Mouse (Mus musculus) thymus, postnatal 36 days (tissue): ENCODE measurements around the gene Cyp4f17.
"Not testable (repeated sequence)": the region's sequence is repeated elsewhere in the genome, so short reads cannot be mapped to it uniquely, and the experiment has no call there.

Experiments
- DNase-seq, 2 experiments: peaks; one replicate each; pipeline ENCODE4 v3.0.0; 2022; ENCODE audit warnings: mixed read lengths in 2 of 2

Gene Cyp4f17

DNA sequence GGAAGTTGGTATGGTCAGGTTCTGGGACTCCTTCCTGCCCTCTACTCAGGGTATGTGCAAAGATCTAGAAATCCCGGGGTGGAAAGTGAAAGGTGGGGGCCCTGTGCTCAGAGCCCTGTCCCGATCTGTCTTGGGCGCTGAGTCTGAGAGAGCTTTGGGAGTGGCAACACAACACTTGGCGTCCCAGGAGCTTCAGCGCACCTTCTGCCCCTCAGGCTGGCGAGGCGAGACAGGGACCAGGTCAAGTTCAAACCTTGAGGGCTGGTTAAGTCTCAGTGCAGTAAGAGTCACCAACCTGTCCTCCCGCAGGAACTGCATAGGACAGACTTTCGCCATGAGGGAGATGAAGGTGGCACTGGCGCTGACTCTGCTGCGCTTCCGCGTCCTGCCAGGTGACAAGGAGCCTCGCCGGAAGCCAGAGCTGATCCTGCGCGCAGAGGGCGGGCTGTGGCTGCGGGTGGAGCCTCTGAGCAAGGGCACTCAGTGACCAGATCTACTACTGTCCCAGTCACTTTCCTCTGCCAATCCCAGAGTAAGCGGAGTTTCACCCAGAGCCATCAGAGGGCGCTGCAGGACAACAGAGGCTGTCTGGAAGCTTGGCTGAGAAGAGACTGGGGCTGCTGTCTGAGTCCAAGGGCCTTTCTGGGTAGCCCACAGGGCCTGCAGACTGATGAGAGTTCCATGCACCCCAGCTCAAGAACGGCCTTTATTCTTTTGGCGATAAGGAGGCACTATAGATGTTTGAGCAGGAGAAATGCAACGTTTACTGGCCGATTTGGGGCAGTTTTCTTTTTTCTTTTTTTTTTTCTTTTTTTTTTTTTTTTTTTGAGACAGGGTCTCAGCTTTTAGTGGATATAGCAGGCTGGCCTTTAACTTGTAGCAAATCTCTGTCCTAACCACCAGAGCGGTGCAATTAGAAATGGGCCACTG is 22.8 kb downstream of the Cyp4f17 start:
- peak; percentile 89 to 90 for DNase-seq

DNA sequence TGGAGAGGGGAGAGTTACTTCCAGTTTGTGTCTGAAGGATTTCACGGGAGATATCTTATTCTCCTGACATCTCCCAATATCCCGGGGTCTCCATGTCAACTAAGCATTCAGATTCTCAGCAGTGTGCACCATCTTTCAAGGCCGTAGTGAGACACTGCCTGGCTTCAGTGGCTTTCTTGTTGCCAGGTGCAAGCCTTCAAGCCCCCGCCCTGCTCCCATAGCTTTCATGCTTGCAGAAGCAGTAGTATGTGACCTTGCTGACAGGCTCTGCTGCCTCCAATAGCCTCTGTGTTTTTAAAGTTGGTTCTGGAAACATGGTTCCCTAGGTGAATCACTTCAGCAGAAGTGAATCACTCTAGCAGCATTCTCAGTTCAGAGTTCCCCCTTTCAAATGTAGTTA is 26.5 kb downstream of the Cyp4f17 start:
- DNase-seq: peak; percentile 57 to 78

DNA sequence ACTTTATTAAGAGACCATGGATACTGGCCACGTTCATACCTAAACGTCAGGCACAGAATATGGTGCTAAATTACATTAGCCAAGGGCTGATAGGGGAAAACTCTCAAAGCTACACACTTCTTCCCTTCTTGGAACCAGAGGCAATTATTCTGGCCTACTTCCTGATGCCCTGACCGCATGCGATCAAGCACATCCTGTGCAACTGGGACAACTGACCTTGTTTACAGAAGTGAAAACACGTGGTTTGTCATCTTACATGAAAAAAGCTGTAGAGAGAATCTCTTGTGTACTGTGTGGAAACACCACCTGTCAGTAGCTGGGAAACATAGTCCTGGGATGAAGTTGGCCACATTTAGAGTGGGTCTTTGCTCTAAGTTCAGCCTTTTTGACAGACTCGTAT is 28.2 kb downstream of the Cyp4f17 start:
- peak in 1 of 2 experiments; percentile 14 for DNase-seq

DNA sequence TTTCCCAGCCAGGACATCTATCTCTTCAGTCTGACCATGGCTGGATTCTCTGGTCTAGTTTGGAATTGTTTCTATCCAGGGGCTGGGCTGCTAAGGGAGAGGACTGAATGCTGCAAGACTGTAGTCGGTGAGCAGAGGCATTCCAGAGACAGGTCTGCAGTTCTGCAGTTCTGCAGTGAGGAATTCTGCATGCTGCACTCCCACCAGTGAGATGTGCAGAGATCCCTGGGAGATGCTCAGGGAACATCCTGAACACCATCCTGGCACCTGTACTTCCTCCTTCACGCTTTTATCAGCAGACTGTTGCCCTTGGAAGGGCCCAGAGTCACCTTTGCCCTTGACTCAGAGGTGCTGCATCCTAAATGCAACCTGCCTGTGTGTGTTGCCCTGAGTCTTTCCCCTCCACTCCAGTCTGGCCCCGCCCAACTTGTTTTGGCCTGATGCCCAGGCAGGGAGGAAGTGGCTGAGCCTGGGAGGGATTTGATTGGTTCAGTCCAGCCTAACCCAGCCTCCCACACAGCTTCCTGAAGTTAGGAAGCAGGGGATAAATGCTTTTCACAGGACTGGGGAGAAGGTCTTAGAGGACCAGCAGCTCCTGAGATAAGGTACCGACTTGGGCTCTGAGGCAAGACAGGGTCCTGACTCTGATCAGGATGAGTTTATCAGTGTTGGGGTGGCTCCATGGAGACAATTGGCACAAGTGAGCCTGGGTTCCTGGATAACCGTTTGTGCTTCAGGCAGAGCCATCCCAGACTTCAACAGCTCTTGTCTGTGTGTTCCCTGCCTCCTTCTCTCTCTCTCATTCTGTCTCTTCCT is 30.4 kb downstream of the Cyp4f17 start, which contains the start of gene Cyp4f16:
TSS of gene Cyp4f16 (plus strand) at position 508 of the 816 bp plus-strand sequence.
- DNase-seq: peak; percentile 73 to 83

DNA sequence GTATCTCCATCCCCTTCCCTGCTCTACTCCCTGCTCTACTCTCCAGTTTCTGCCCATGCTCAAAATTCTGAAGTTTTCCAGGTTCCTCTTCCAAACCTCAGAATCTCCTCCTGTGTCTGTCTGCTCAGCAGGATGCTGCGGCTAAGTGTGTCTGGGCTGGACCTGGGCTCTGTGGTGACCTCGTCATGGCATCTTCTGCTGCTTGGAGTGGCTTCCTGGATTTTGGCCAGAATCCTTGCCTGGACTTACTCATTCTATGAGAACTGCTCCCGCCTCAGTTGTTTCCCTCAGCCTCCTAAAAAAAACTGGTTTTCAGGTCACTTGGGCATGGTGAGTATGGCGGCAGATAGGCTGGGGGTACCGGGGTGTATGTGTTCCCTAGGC is 31.0 kb downstream of the Cyp4f17 start:
- no peak for DNase-seq

DNA sequence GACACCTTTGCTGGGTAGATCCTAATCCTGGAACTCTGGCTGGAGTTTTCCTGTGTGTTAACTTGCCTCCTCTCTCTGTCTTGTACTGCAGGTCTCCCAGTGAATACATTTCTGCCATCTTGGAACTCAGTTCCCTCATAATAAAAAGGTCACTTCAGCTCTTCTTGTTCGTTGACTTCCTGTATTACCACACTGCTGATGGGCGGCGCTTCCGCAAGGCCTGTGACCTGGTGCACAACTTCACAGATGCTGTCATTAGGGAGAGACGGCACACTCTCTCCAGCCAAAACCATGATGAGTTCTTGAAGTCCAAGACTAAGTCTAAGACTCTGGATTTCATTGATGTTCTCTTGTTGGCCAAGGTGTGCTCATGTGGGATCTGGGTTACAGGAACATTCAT is 38.9 kb downstream of the Cyp4f17 start:
- not testable (repeated sequence) for DNase-seq

DNA sequence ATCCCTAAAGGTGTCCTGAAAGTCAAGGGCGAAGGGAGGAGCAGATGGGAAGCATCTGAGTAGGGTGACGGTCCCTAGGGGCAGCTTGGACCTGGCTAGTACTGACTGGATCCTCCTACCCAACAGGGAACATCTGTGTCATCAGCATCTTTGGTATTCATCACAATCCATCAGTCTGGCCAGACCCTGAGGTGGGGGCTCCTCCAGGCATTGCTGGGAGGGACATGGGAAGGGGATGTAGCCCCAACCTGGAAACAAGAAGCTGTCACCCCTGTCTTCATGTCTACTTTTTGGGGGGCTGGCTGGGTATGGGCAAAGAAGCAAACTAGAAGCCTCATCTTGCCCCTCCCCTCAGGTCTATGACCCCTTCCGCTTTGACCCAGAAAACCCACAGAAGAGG is 44.5 kb downstream of the Cyp4f17 start:
- not testable (repeated sequence) for DNase-seq

DNA sequence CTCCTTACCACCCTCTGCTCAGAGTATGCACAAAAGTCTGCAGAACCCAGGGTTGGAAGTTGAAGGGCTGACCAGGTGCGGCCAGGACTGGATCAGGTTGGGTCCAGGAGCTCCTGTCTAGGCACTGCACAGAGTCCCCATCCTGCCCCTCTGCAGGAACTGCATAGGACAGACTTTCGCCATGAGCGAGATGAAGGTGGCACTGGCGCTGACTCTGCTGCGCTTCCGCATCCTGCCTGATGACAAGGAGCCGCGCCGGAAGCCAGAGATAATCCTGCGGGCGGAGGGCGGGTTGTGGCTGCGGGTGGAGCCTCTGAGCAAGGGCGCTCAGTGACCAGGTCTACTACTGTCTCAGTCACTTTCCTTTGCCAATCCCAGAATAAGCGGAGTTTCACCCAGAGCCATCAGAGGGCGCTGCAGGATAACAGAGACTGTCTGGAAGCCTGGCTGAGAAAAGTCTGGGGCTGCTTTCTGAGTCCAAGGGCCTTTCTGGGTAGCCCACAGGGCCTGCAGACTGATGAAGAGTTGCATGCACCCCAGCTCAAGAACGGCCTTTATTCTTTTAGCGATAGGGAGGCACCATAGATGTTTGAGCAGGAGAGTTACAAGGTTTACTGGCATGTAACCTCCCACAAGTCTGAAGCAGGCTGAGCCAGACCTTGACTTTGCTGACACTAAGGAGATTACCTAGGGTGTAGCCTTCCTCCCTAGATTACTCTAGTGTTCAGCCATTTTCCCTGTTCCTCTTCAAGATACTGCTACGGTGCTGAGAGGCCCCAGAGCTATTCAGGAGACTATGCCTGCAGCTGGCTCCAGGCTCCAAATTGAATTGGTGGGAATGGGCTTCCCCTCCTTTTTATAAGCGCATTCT is 45.3 kb downstream of the Cyp4f17 start:
- peak; percentile 83 to 85 for DNase-seq

- not testable (repeated sequence) for DNase-seq
These were observed 47.2 kb downstream of the Cyp4f17 start for GRCm38 (mm10) chr17:32553016-32553415.

- DNase-seq: not testable (repeated sequence)
These were observed 48.5 kb downstream of the Cyp4f17 start for GRCm38 (mm10) chr17:32554368-32554767.

GRCm38 (mm10) chr17:32563301-32563700 is 57.5 kb downstream of the Cyp4f17 start:
- DNase-seq: not testable (repeated sequence)

DNA sequence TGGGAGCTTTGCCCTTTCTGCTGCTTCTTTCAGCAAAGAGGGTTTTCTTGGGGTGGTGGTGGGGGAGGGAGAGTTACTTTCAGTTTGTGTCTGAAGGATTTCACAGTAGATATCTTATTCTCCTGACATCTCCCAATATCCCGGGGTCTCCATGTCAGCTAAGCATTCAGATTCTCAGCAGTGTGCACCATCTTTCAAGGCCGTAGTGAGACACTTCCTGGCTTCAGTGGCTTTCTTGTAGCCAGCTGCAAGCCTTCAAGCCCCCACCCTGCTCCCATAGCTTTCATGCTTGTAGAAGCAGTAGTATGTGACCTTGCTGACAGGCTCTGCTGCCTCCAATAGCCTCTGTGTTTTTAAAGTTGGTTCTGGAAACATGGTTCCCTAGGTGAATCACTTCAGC is 67.4 kb downstream of the Cyp4f17 start:
- DNase-seq: peak; percentile 15

GRCm38 (mm10) chr17:32577496-32578186 is 71.8 kb downstream of the Cyp4f17 start:
- no peak for DNase-seq
